ENCODE assay signal across 9 mouse cellular contexts in the genomic region with DNA sequence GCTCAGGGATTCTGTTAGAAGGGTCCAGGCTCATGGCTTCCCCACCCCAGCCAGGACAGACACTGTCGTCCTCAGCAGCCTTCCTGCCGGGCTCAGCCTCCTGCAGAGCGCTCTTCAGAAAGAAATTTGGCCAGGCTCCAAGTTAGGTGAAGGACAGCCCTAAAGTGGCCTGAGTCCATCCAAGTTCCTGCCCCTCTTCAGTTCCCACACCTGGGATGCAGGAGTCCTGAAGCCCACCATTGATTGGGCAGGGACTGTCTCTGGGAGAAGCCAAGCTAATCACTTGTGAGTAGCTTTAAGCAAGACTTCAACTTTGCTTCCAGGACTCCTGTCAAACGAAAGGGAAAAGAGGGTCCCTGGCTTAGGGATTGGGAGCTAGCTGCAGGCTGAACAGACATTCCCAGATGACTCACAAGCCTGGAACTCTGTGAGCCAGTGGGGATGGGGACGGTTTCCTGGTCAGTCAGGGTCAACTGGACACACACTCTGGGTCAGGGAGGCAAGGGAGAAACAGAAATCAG. TPM values are rescaled to one million over a fixed set of nuclear protein-coding genes. Genes with fewer than 3 reads are reported as not detected.
A peak's percentile ranks its signal among the peaks of the same experiment; 100 is the strongest.
DNase-seq lines count a peak whose midpoint lies in the region; ATAC-seq and TF ChIP-seq lines count a peak whose summit lies in the region.
"Had no signal": no experiment of that assay in that cellular context is flagged by ENCODE, and none has a peak within 500 bp of the region (broad histone marks: within the 10 kb centered on the region; RNA-seq: fewer than 3 reads in every experiment).

No protein-coding gene starts in this region.

- no peak overlapping the region for H3ac ChIP-seq in myocyte (ENCODE audit: control insufficient read depth, insufficient read length)

- H3K27ac ChIP-seq in liver, embryonic 11.5 days (ENCODE audit: low read depth, low read length) = peak overlapping the region; percentile 52
- H3K27ac ChIP-seq in liver, postnatal 0 days (ENCODE audit: low read depth) = no peak overlapping the region
- H3K27ac ChIP-seq in heart, embryonic 15.5 days = peak overlapping the region; percentile 75

- DNase-seq in adrenal gland, adult 2 months = peak; percentile 61
- no peak for DNase-seq in adrenal gland, postnatal 25 days
- DNase-seq in liver, embryonic 11.5 days (ENCODE audit: low spot score) = no peak
- DNase-seq in liver, postnatal 0 days = no peak
- DNase-seq in ovary, postnatal 36 days (ENCODE audit: low spot score) = no peak
- no peak for DNase-seq in left cerebral cortex, postnatal 10 days (ENCODE audit: extremely low spot score in 1 of 2, low spot score in 2 of 2)

- ATAC-seq in liver, embryonic 11.5 days (replicated peaks; ENCODE audit: low FRiP score) = no peak
- ATAC-seq in liver, postnatal 0 days = no peak
- ATAC-seq in heart, embryonic 15.5 days (replicated peaks; ENCODE audit: insufficient number of reproducible peaks, insufficient read depth, low FRiP score, low read depth) = no peak

- no peak overlapping the region for H3K4me3 ChIP-seq in liver, embryonic 11.5 days (ENCODE audit: low read depth, low read length)
- H3K4me3 ChIP-seq in liver, postnatal 0 days (ENCODE audit: low read depth, low read length) = no peak overlapping the region
- no peak overlapping the region for H3K4me3 ChIP-seq in heart, embryonic 15.5 days
- peak overlapping the region; percentile 3 for H3K4me3 ChIP-seq in myocyte

- TF ChIP-seq EP300 in liver, postnatal 0 days (IDR thresholded peaks at IDR 0.05; ENCODE audit: low read depth) = no peak

- TF ChIP-seq POLR2A in myocyte (IDR thresholded peaks at IDR 0.05; ENCODE audit: insufficient read length, low read depth) = peak; percentile 20

- intact Hi-C loops in left cerebral cortex, postnatal 10 days (cut with DNase I) = no loop called here

- TF ChIP-seq CTCF in liver, postnatal 0 days (IDR thresholded peaks at IDR 0.05; ENCODE audit: low read depth) = no peak

- peaks cover 13% of the 10 kb centered on the region for H3K4me1 ChIP-seq in liver, embryonic 11.5 days (replicated peaks; ENCODE audit: control insufficient read depth, insufficient read depth, low read length)
- H3K4me1 ChIP-seq in liver, postnatal 0 days (ENCODE audit: insufficient read depth) = peaks cover 3% of the 10 kb centered on the region; the same call in 1 of the 2 replicates
- peaks cover 40% of the 10 kb centered on the region for H3K4me1 ChIP-seq in heart, embryonic 15.5 days (replicated peaks)

- no peaks in the 10 kb centered on the region for H3K79me2 ChIP-seq in myocyte (ENCODE audit: control insufficient read depth, insufficient read depth)

- H3K36me3 ChIP-seq in liver, embryonic 11.5 days (ENCODE audit: control insufficient read depth, insufficient read depth, low read length) = no peaks in the 10 kb centered on the region
- H3K36me3 ChIP-seq in liver, postnatal 0 days (replicated peaks; ENCODE audit: insufficient read depth, low read length) = no peaks in the 10 kb centered on the region
- no peaks in the 10 kb centered on the region for H3K36me3 ChIP-seq in heart, embryonic 15.5 days
- H3K36me3 ChIP-seq in myocyte (ENCODE audit: control insufficient read depth, insufficient read depth) = no peaks in the 10 kb centered on the region

- no peak overlapping the region for H3K4me2 ChIP-seq in liver, embryonic 11.5 days
- no peak overlapping the region for H3K4me2 ChIP-seq in liver, postnatal 0 days (ENCODE audit: low read depth, low read length)
- H3K4me2 ChIP-seq in heart, embryonic 15.5 days = no peak overlapping the region
- H3K4me2 ChIP-seq in myocyte (ENCODE audit: low read depth) = peak overlapping the region; percentile 80

- H3K9ac ChIP-seq in liver, embryonic 11.5 days (ENCODE audit: low read depth, low read length) = no peak overlapping the region
- no peak overlapping the region for H3K9ac ChIP-seq in liver, postnatal 0 days (replicated peaks)
- 0 out of 2 replicates have a peak overlapping the region, but pooled peaks have one; percentile 14 for H3K9ac ChIP-seq in heart, embryonic 15.5 days

- WGBS in liver, embryonic 11.5 days = 20% methylated on average over 5 of the region's 5 CpGs
- WGBS in liver, postnatal 0 days (ENCODE audit: insufficient replicate concordance) = 20% methylated on average over 5 of the region's 5 CpGs
- 5% methylated on average over 5 of the region's 5 CpGs for WGBS in heart, embryonic 15.5 days

- no peaks in the 10 kb centered on the region for H3K9me3 ChIP-seq in liver, embryonic 11.5 days (ENCODE audit: control insufficient read depth, low read length)
- no peaks in the 10 kb centered on the region for H3K9me3 ChIP-seq in liver, postnatal 0 days (ENCODE audit: low read length)
- no peaks in the 10 kb centered on the region for H3K9me3 ChIP-seq in heart, embryonic 15.5 days (replicated peaks)

- peaks cover 19% of the 10 kb centered on the region for H3K27me3 ChIP-seq in liver, embryonic 11.5 days (replicated peaks; ENCODE audit: control insufficient read depth, insufficient read depth, low read length)
- 0 out of 2 replicates have a peak, but pooled peaks cover 6% of the 10 kb centered on the region for H3K27me3 ChIP-seq in liver, postnatal 0 days (ENCODE audit: insufficient read depth, low read length)
- peaks cover under 1% of the 10 kb centered on the region for H3K27me3 ChIP-seq in heart, embryonic 15.5 days
- no peaks in the 10 kb centered on the region for H3K27me3 ChIP-seq in myocyte (ENCODE audit: control insufficient read depth, insufficient read depth, insufficient read length)

TF ChIP-seq in myocyte, 11 proteins besides CTCF, POLR2A, EP300 and RAD21:
- TF ChIP-seq TCF3 (IDR thresholded peaks at IDR 0.05; ENCODE audit: insufficient read length, low read depth) (no peak), SRF (IDR thresholded peaks at IDR 0.05; ENCODE audit: control insufficient read depth, insufficient read length, low read depth) (no peak), MYOD1 (IDR thresholded peaks at IDR 0.05; ENCODE audit: control insufficient read depth in 1 of 3, insufficient read length in 2 of 3, low read depth in 2 of 3) (peak in 1 of 3 experiments; percentile 43), POLR2AphosphoS2 (IDR thresholded peaks at IDR 0.05; ENCODE audit: insufficient read length, low read depth) (peak; percentile 37), MYOG (IDR thresholded peaks at IDR 0.05; ENCODE audit: control insufficient read depth in 1 of 3, insufficient read depth in 1 of 3, insufficient read length in 2 of 3, low read depth in 2 of 3) (peak in 1 of 3 experiments; percentile 4), TCF12 (IDR thresholded peaks at IDR 0.05; ENCODE audit: insufficient read depth, poor library complexity, severe bottlenecking) (no peak)
TF ChIP-seq in myocyte: peak in this region for 3.

RNA-seq across cellular contexts. Expression of gene Col1a1, which starts 8.2 kb away (rescaled TPM):
- total RNA-seq in adrenal gland, adult 2 months (2021) = 10 to 100 TPM; 34.5 to 82.8 TPM
- 40.1 and 42.9 TPM in 2 replicates for polyA plus RNA-seq in adrenal gland, adult 2 months (2012; rRNA removed)
- total RNA-seq in adrenal gland, postnatal 25 days (2021) = 74.0 and 116 TPM in 2 replicates
- polyA plus RNA-seq in liver, embryonic 11.5 days (2014; fragmentation: Nextera tagmentation; extraction: Ambion mirVana) = 191 and 221 TPM in 2 replicates
- 29.8 and 37.8 TPM in 2 replicates for polyA plus RNA-seq in liver, postnatal 0 days (2015; fragmentation: Nextera tagmentation; extraction: Ambion mirVana)
- 825 and 1,122 TPM in 2 replicates for polyA plus RNA-seq in heart, embryonic 15.5 days (2015; fragmentation: Nextera tagmentation; extraction: Ambion mirVana)
- 206 TPM for polyA plus RNA-seq in myocyte (2012; fragmentation: generic; extraction: Trizol)
- total RNA-seq in left cerebral cortex, postnatal 10 days (2021) = 10 to 100 TPM; 53.2 to 64.0 TPM

RNA-seq across cellular contexts. Expression of gene Hils1, which starts 39.6 kb away (rescaled TPM):
- total RNA-seq in adrenal gland, adult 2 months (2021) = not detected
- polyA plus RNA-seq in adrenal gland, adult 2 months (2012; rRNA removed) = not detected in 2 replicates
- total RNA-seq in adrenal gland, postnatal 25 days (2021) = not detected in 2 replicates
- polyA plus RNA-seq in liver, embryonic 11.5 days (2014; fragmentation: Nextera tagmentation; extraction: Ambion mirVana) = not detected in 2 replicates
- not detected in 2 replicates for polyA plus RNA-seq in liver, postnatal 0 days (2015; fragmentation: Nextera tagmentation; extraction: Ambion mirVana)
- polyA plus RNA-seq in heart, embryonic 15.5 days (2015; fragmentation: Nextera tagmentation; extraction: Ambion mirVana) = 0.15 and 0.22 TPM in 2 replicates
- 0.37 TPM for polyA plus RNA-seq in myocyte (2012; fragmentation: generic; extraction: Trizol)
- not detected for total RNA-seq in left cerebral cortex, postnatal 10 days (2021)
- polyA plus RNA-seq: cortical plate, adult 2 months had no signal

RNA-seq across cellular contexts. Expression of gene Sgca, which starts 48.3 kb away (rescaled TPM):
- total RNA-seq in adrenal gland, adult 2 months (2021) = not detected
- polyA plus RNA-seq in adrenal gland, adult 2 months (2012; rRNA removed) = 0.79 and 0.95 TPM in 2 replicates
- total RNA-seq in adrenal gland, postnatal 25 days (2021) = not detected in 2 replicates
- 0.22 and 0.30 TPM in 2 replicates for polyA plus RNA-seq in liver, embryonic 11.5 days (2014; fragmentation: Nextera tagmentation; extraction: Ambion mirVana)
- 0.13 and 0.96 TPM in 2 replicates for polyA plus RNA-seq in liver, postnatal 0 days (2015; fragmentation: Nextera tagmentation; extraction: Ambion mirVana)
- 22.1 and 24.7 TPM in 2 replicates for polyA plus RNA-seq in heart, embryonic 15.5 days (2015; fragmentation: Nextera tagmentation; extraction: Ambion mirVana)
- 303 TPM for polyA plus RNA-seq in myocyte (2012; fragmentation: generic; extraction: Trizol)
- total RNA-seq in left cerebral cortex, postnatal 10 days (2021) = under 1 TPM in 1 of 2 experiments, not detected in 1; 0.41 TPM

Comparison
In these comparisons a context has a peak if more than half of its experiments do, and no peak if none do; other contexts are left out.
1. RNA of gene Sgca, which starts 48.3 kb away (polyA plus RNA-seq): 303 TPM in myocyte (single experiment); 22.1 to 24.7 TPM in heart, embryonic 15.5 days, 0.79 to 0.95 TPM in adrenal gland, adult 2 months, 0.22 to 0.30 TPM in liver, embryonic 11.5 days and 0.13 to 0.96 TPM in liver, postnatal 0 days; every median in the first group is over 10 times any median in the second.